Mouse (Mus musculus): ENCODE data around the gene Vmn1r101.
"Not testable (repeated sequence)": the region's sequence is repeated elsewhere in the genome, so short reads cannot be mapped to it uniquely, and the experiment has no call there.

The Vmn1r101 gene

DNA sequence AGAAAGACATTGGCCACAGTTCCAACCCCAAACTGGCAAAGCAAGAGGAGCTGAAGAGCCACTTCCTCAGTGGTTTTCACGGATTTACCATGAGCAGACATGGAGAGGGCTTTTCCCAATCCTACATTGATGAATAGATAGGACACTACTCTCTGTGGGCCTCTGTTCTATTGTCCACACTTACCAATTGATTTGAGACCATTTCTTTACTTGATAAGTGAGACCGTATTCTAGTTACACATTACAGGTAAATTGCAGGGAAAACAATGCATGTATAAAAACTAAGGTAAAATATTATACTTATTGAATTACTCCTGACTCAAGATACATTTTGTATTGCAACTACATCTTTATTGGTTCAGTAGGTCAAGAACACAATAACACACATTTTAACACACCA, at the start of gene Vmn1r101:
TSS of gene Vmn1r101 (minus strand) at position 101 of the 400 bp plus-strand sequence.
- in situ Hi-C loops (cut with MboI; ENCODE audit: unreplicated experiment in 2 of 2) = not testable (repeated sequence)

DNA sequence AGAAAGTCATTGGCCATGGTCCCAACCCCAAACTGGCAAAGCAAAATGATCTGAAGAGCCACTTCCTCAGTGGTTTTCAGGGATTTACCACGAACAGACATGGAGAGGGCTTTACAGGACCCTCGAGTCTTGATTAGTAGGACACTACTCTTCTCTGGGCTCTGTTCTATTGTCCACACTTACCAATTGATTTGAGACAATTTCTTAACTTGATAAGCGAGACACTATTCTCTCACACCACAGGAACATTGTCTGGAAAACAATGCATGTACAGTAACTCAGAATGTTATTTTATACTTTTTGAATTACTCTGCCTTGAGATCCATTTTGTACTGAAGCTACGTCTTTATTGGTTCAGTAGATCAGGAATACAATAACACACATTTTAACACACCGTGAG, 32.4 kb upstream of the Vmn1r101 start, which contains the start of gene Gm10670:
TSS of gene Gm10670 (minus strand) at position 101 of the 400 bp plus-strand sequence.
- in situ Hi-C loops (cut with MboI; ENCODE audit: unreplicated experiment in 2 of 2) = not testable (repeated sequence)

DNA sequence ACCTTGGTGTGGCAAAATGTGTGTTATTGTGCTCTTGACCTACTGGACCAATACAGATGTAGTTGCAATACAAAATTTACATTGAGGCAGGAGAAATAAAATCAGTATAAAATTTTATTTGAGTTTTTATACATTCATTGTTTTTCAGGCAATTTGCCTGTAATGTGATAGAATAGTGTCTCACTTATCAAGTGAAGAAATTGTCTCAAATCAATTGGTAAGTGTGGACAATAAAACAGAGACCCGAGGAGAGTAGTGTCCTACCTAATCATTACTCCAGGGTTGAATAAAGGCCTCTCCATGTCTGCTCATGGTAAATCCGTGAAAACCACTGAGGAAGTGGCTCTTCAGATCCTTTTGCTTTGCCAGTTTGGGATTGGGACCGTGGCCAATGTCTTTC, 24.8 kb downstream of the Vmn1r101 start, which contains the start of gene Vmn1r100:
TSS of gene Vmn1r100 (plus strand) at position 301 of the 400 bp plus-strand sequence.
- in situ Hi-C loops (cut with MboI; ENCODE audit: unreplicated experiment in 2 of 2) = not testable (repeated sequence)
